Mouse (Mus musculus) skeletal muscle tissue, adult 2 months (tissue): ENCODE results near the gene Mageb5.
"Not testable (repeated sequence)": the region's sequence is repeated elsewhere in the genome, so short reads cannot be mapped to it uniquely, and the experiment has no call there.

Experiments used
- DNase-seq: peaks from one replicate; pipeline ENCODE4 v3.0.0-alpha.2; 2012; ENCODE audit warnings: low read depth, low spot score

The Mageb5 gene

GRCm38 (mm10) chrX:91782918-91783317 lies at the start of gene Mageb5:
Gene Mageb5, minus strand, starts transcription at chrX:91783018.
- not testable (repeated sequence) for DNase-seq

- not testable (repeated sequence) for DNase-seq
These were observed 23.1 kb downstream of the Mageb5 start for GRCm38 (mm10) chrX:91759591-91760226.
